Mouse (Mus musculus): ENCODE measurements at regions not wholly inside any gene's neighbourhood (a gene's known extent, or its start where the extent isn't known, plus 50 kb on each side); places are given as distances from the start of the nearest gene placed in this dataset.

GRCm38 (mm10) chr16:65312947-65313346 is 207.3 kb upstream of the Htr1f start:
- no peak overlapping the region for H3K27ac ChIP-seq (ENCODE audit: insufficient read depth, low read length)
- TF ChIP-seq POLR2A (IDR thresholded peaks at IDR 0.05; ENCODE audit: low read depth, low read length) (no peak), CTCF (IDR thresholded peaks at IDR 0.05; ENCODE audit: borderline replicate concordance, insufficient read depth, low read length) (no peak)
- no peak overlapping the region for H3K4me3 ChIP-seq (ENCODE audit: insufficient read depth, low read length)
- H3K4me1 ChIP-seq (ENCODE audit: control insufficient read depth, insufficient read depth, low read length): no peaks in the 10 kb centered on the region

DNA sequence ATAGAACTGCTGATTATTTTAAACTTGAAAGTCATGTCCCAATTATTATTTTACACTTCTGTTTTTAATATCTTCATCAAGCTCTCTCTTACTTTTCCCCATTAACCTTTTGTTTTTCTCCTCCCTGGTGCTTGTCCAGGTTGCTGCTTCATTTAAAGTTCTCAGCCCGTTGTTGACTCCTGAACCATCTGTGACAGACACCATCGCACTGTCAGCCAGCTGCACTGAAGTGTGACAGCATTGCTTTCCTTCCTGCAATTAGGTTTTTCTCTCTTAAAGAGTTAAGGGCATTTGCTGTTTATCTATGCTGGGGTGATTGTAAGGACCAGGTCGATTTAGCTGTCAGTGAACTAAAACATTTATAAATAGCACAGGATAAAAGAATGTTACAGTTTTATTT is 205.3 kb upstream of the Pou1f1 start:
- no peak overlapping the region for H3K27ac ChIP-seq (ENCODE audit: insufficient read depth, low read length)
- no peak overlapping the region for H3K4me3 ChIP-seq (ENCODE audit: insufficient read depth, low read length)
- TF ChIP-seq CTCF (IDR thresholded peaks at IDR 0.05; ENCODE audit: borderline replicate concordance, insufficient read depth, low read length) (no peak), POLR2A (IDR thresholded peaks at IDR 0.05; ENCODE audit: low read depth, low read length) (no peak)
- H3K4me1 ChIP-seq (ENCODE audit: control insufficient read depth, insufficient read depth, low read length): no peaks in the 10 kb centered on the region

DNA sequence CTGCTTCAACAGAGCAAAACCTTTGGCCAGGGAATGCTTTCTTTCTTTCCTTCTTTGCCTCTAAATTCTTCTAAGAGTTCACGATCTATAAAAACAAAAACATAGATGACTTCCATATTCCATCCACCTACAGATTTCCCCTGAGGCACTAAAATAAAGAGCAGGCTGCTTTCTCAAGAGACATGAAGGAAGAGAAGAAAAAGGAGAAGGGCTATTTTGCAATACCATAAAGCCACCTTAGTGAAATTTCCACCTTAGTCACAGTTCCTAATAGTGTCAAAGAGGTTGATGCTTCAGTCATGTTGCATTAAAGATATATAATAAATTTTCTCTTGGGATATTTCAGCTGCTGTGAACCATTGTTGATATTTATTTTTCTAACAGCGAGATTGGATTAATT is 187.9 kb upstream of the Pou1f1 start:
- Histone ChIP-seq H3K27ac (ENCODE audit: insufficient read depth, low read length) (no peak overlapping the region), H3K4me3 (ENCODE audit: insufficient read depth, low read length) (no peak overlapping the region), H3K4me1 (ENCODE audit: control insufficient read depth, insufficient read depth, low read length) (no peaks in the 10 kb centered on the region)
- TF ChIP-seq POLR2A (IDR thresholded peaks at IDR 0.05; ENCODE audit: low read depth, low read length): no peak
- TF ChIP-seq CTCF (IDR thresholded peaks at IDR 0.05; ENCODE audit: borderline replicate concordance, insufficient read depth, low read length): no peak

- Histone ChIP-seq H3K4me3 (ENCODE audit: insufficient read depth, low read length) (no peak overlapping the region), H3K4me1 (ENCODE audit: control insufficient read depth, insufficient read depth, low read length) (no peaks in the 10 kb centered on the region), H3K27ac (ENCODE audit: insufficient read depth, low read length) (no peak overlapping the region)
- TF ChIP-seq POLR2A (IDR thresholded peaks at IDR 0.05; ENCODE audit: low read depth, low read length) (no peak), CTCF (IDR thresholded peaks at IDR 0.05; ENCODE audit: borderline replicate concordance, insufficient read depth, low read length) (no peak)
Observed at GRCm38 (mm10) chr16:65339225-65339624, 181.1 kb upstream of the Pou1f1 start.

- Histone ChIP-seq H3K27ac (ENCODE audit: insufficient read depth, low read length) (no peak overlapping the region), H3K4me1 (ENCODE audit: control insufficient read depth, insufficient read depth, low read length) (no peaks in the 10 kb centered on the region), H3K4me3 (ENCODE audit: insufficient read depth, low read length) (no peak overlapping the region)
- no peak for TF ChIP-seq POLR2A (IDR thresholded peaks at IDR 0.05; ENCODE audit: low read depth, low read length)
Observed at GRCm38 (mm10) chr16:65359881-65360280, 160.4 kb upstream of the Pou1f1 start.

- H3K4me3 ChIP-seq (ENCODE audit: insufficient read depth, low read length): no peak overlapping the region
- H3K27ac ChIP-seq (ENCODE audit: insufficient read depth, low read length): no peak overlapping the region
- TF ChIP-seq CTCF (IDR thresholded peaks at IDR 0.05; ENCODE audit: borderline replicate concordance, insufficient read depth, low read length) (no peak), POLR2A (IDR thresholded peaks at IDR 0.05; ENCODE audit: low read depth, low read length) (no peak)
- no peaks in the 10 kb centered on the region for H3K4me1 ChIP-seq (ENCODE audit: control insufficient read depth, insufficient read depth, low read length)
Observed at GRCm38 (mm10) chr16:65369271-65369670, 151.0 kb upstream of the Pou1f1 start.

GRCm38 (mm10) chr16:65370939-65371338 is 149.4 kb upstream of the Pou1f1 start:
- Histone ChIP-seq H3K4me3 (ENCODE audit: insufficient read depth, low read length) (no peak overlapping the region), H3K27ac (ENCODE audit: insufficient read depth, low read length) (no peak overlapping the region), H3K4me1 (ENCODE audit: control insufficient read depth, insufficient read depth, low read length) (no peaks in the 10 kb centered on the region)
- TF ChIP-seq POLR2A (IDR thresholded peaks at IDR 0.05; ENCODE audit: low read depth, low read length) (no peak), CTCF (IDR thresholded peaks at IDR 0.05; ENCODE audit: borderline replicate concordance, insufficient read depth, low read length) (no peak)

- no peak overlapping the region for H3K27ac ChIP-seq (ENCODE audit: insufficient read depth, low read length)
- no peak for TF ChIP-seq CTCF (IDR thresholded peaks at IDR 0.05; ENCODE audit: borderline replicate concordance, insufficient read depth, low read length)
- TF ChIP-seq POLR2A (IDR thresholded peaks at IDR 0.05; ENCODE audit: low read depth, low read length): no peak
- H3K4me1 ChIP-seq (ENCODE audit: control insufficient read depth, insufficient read depth, low read length): no peaks in the 10 kb centered on the region
- no peak overlapping the region for H3K4me3 ChIP-seq (ENCODE audit: insufficient read depth, low read length)
Observed at GRCm38 (mm10) chr16:65376553-65376952, 143.8 kb upstream of the Pou1f1 start.

DNA sequence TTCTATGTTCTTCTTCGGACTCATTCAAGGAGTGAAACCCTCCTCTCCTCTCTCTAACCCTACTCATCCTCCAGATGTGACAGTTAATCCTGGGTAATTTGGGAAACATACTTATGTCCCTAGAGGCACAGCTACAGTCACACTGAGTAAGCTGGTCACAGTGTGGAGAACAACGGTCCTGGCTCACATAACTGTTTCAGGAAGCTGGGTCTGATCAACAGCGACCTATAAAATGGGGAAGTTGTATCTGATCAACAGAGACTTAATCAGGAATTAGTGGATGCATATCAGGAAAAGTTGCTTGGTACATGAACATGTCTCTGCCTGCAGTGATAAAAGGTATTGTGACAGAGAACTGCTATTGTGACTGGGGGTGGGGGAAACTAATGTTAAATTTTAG is 142.0 kb upstream of the Pou1f1 start:
- Histone ChIP-seq H3K4me1 (ENCODE audit: control insufficient read depth, insufficient read depth, low read length) (no peaks in the 10 kb centered on the region), H3K4me3 (ENCODE audit: insufficient read depth, low read length) (no peak overlapping the region), H3K27ac (ENCODE audit: insufficient read depth, low read length) (no peak overlapping the region)
- TF ChIP-seq CTCF (IDR thresholded peaks at IDR 0.05; ENCODE audit: borderline replicate concordance, insufficient read depth, low read length) (no peak), POLR2A (IDR thresholded peaks at IDR 0.05; ENCODE audit: low read depth, low read length) (no peak)

GRCm38 (mm10) chr16:65379939-65380338 is 140.4 kb upstream of the Pou1f1 start:
- TF ChIP-seq CTCF (IDR thresholded peaks at IDR 0.05; ENCODE audit: borderline replicate concordance, insufficient read depth, low read length): no peak
- TF ChIP-seq POLR2A (IDR thresholded peaks at IDR 0.05; ENCODE audit: low read depth, low read length): no peak
- Histone ChIP-seq H3K4me1 (ENCODE audit: control insufficient read depth, insufficient read depth, low read length) (no peaks in the 10 kb centered on the region), H3K27ac (ENCODE audit: insufficient read depth, low read length) (no peak overlapping the region), H3K4me3 (ENCODE audit: insufficient read depth, low read length) (no peak overlapping the region)

All from embryonic fibroblast, embryonic 13.5 days (primary cell).